ENCODE assay signal across 9 mouse cellular contexts in genomic region chr13:59881989-59882784, GRCm38 (mm10). TPM values are rescaled to one million over a fixed set of nuclear protein-coding genes. Genes with fewer than 3 reads are reported as not detected.
A peak's percentile ranks its signal among the peaks of the same experiment; 100 is the strongest.
DNase-seq lines count a peak whose midpoint lies in the region; ATAC-seq lines count a peak whose summit lies in the region.
"Had no signal": no experiment of that assay in that cellular context is flagged by ENCODE, and none has a peak within 500 bp of the region (broad histone marks: within the 10 kb centered on the region; RNA-seq: fewer than 3 reads in every experiment).

No protein-coding gene starts in this region.

- H3K4me2 ChIP-seq in forebrain, embryonic 16.5 days (ENCODE audit: low read length): peak overlapping the region; percentile 41
- H3K4me2 ChIP-seq in liver, embryonic 11.5 days: no peak overlapping the region

- peak overlapping the region; percentile 35; the same call in 1 of the 2 replicates for H3K27ac ChIP-seq in forebrain, embryonic 16.5 days (ENCODE audit: low read length)
- H3K27ac ChIP-seq in liver, embryonic 11.5 days (ENCODE audit: low read depth, low read length): no peak overlapping the region
- H3K27ac ChIP-seq: left cerebral cortex, adult 2 months had no signal

- peak overlapping the region; percentile 35; the same call in 1 of the 2 replicates for H3K9ac ChIP-seq in forebrain, embryonic 16.5 days (replicated peaks; ENCODE audit: low read depth, low read length)
- H3K9ac ChIP-seq in liver, embryonic 11.5 days (ENCODE audit: low read depth, low read length): no peak overlapping the region

- H3K9me3 ChIP-seq in forebrain, embryonic 16.5 days (ENCODE audit: control insufficient read depth, low read length): 0 out of 2 replicates have a peak, but pooled peaks cover 2% of the 10 kb centered on the region
- H3K9me3 ChIP-seq in liver, embryonic 11.5 days (ENCODE audit: control insufficient read depth, low read length): peaks cover 4% of the 10 kb centered on the region

- peak; percentile 47 for ATAC-seq in forebrain, embryonic 16.5 days
- ATAC-seq in liver, embryonic 11.5 days (replicated peaks; ENCODE audit: low FRiP score): no peak

- H3K4me3 ChIP-seq in forebrain, embryonic 16.5 days (replicated peaks; ENCODE audit: low read length): peak overlapping the region; percentile 9; the same call in 1 of the 2 replicates
- H3K4me3 ChIP-seq in liver, embryonic 11.5 days (ENCODE audit: low read depth, low read length): no peak overlapping the region
- H3K4me3 ChIP-seq: left cerebral cortex, adult 2 months had no signal

- H3K4me1 ChIP-seq in forebrain, embryonic 16.5 days (replicated peaks; ENCODE audit: control insufficient read depth, insufficient read depth, low read length): peaks cover 6% of the 10 kb centered on the region
- H3K4me1 ChIP-seq in liver, embryonic 11.5 days (replicated peaks; ENCODE audit: control insufficient read depth, insufficient read depth, low read length): no peaks in the 10 kb centered on the region

- H3K27me3 ChIP-seq in forebrain, embryonic 16.5 days (replicated peaks; ENCODE audit: control insufficient read depth, insufficient read depth, low read length): no peaks in the 10 kb centered on the region
- H3K27me3 ChIP-seq in liver, embryonic 11.5 days (replicated peaks; ENCODE audit: control insufficient read depth, insufficient read depth, low read length): no peaks in the 10 kb centered on the region

- H3K36me3 ChIP-seq in forebrain, embryonic 16.5 days (ENCODE audit: control insufficient read depth, insufficient read depth): no peaks in the 10 kb centered on the region
- no peaks in the 10 kb centered on the region for H3K36me3 ChIP-seq in liver, embryonic 11.5 days (ENCODE audit: control insufficient read depth, insufficient read depth, low read length)

- WGBS in forebrain, embryonic 16.5 days: 21% methylated on average over 17 of the region's 19 CpGs
- 57% methylated on average over 18 of the region's 19 CpGs for WGBS in liver, embryonic 11.5 days

- peak; percentile 32 for DNase-seq in ovary, postnatal 36 days (ENCODE audit: low spot score)
- no peak for DNase-seq in ovary, adult 18-20 months (ENCODE audit: low spot score)
- peak; percentile 26 to 54 for DNase-seq in kidney, postnatal 36 days
- DNase-seq in layer of hippocampus, postnatal 10 days (ENCODE audit: low spot score in 2 of 2): no peak
- no peak for DNase-seq in T-cell, adult 2 months (ENCODE audit: low spot score)
- DNase-seq in liver, embryonic 11.5 days (ENCODE audit: low spot score): no peak
- DNase-seq: thymus, adult 2 months had no signal

RNA-seq across cellular contexts. Expression of gene Tut7, which starts 59.2 kb away (rescaled TPM):
- 57.7 and 65.1 TPM in 2 replicates for polyA plus RNA-seq in forebrain, embryonic 16.5 days (2015; fragmentation: Nextera tagmentation; extraction: Ambion mirVana)
- 10 to 100 TPM; 68.9 to 71.1 TPM for total RNA-seq in layer of hippocampus, postnatal 10 days (2021)
- polyA plus RNA-seq in liver, embryonic 11.5 days (2014; fragmentation: Nextera tagmentation; extraction: Ambion mirVana): 68.2 and 69.5 TPM in 2 replicates

Comparison
In these comparisons a context has a peak if more than half of its experiments do, and no peak if none do; other contexts are left out.
1. DNase-seq: peak in ovary, postnatal 36 days (single experiment) and kidney, postnatal 36 days (2 of 2); none in ovary, adult 18-20 months (single experiment), layer of hippocampus, postnatal 10 days (0 of 2), T-cell, adult 2 months (single experiment) and liver, embryonic 11.5 days (single experiment).